Mouse (Mus musculus) midbrain, embryonic 11.5 days (tissue): ENCODE results near the gene Sim2. TPM values are rescaled to one million over a fixed set of nuclear protein-coding genes. Genes with fewer than 3 reads are reported as not detected.

ENCODE experiments used
- ATAC-seq: fragments of 200-750 bp; cut with Nextera tagmentation; 2 replicates; pipeline ENCODE4 v1.8.0; 2017; ENCODE audit warnings: moderate TSS enrichment, moderate library complexity; ENCODE audit not compliant: low FRiP score
- DNase-seq: peaks from one replicate; pipeline ENCODE4 v3.0.0; 2015; ENCODE audit warnings: low spot score; ENCODE audit errors: missing footprints
- H3K27ac ChIP-seq: fragments of 300-500 bp; sonication (generic); 2 replicates; pipeline ENCODE4 v1.5.1; 2014; ENCODE audit warnings: low read depth, low read length
- H3K27me3 ChIP-seq: fragments of 300-500 bp; sonication (generic); 2 replicates; pipeline ENCODE4 v1.6.1; 2014; ENCODE audit warnings: mild to moderate bottlenecking, low read length, moderate library complexity, mixed read lengths; ENCODE audit not compliant: control insufficient read depth, insufficient read depth
- H3K36me3 ChIP-seq: fragments of 300-500 bp; sonication (generic); 2 replicates; pipeline ENCODE4 v1.6.1; 2014; ENCODE audit warnings: mild to moderate bottlenecking, low read length, moderate library complexity, mixed read lengths; ENCODE audit not compliant: control insufficient read depth, insufficient read depth
- H3K4me1 ChIP-seq: fragments of 300-500 bp; sonication (generic); 2 replicates; pipeline ENCODE4 v1.6.1; 2014; ENCODE audit warnings: low read length; ENCODE audit not compliant: control insufficient read depth, insufficient read depth
- H3K4me2 ChIP-seq: fragments of 300-500 bp; sonication (generic); 2 replicates; pipeline ENCODE4 v1.6.1; 2014; ENCODE audit warnings: mild to moderate bottlenecking, moderate library complexity
- H3K4me3 ChIP-seq: fragments of 300-500 bp; sonication (generic); 2 replicates; pipeline ENCODE4 v1.5.1; 2014; ENCODE audit warnings: low read depth, low read length
- H3K9ac ChIP-seq: fragments of 300-500 bp; sonication (generic); 2 replicates; pipeline ENCODE4 v1.6.1; 2014; ENCODE audit warnings: low read length
- H3K9me3 ChIP-seq: fragments of 300-500 bp; sonication (generic); 2 replicates; pipeline ENCODE4 v1.6.1; 2016; ENCODE audit warnings: low read length; ENCODE audit not compliant: control insufficient read depth
- WGBS: fragments of 180-500 bp; shearing (Covaris S2); extraction: QIAGEN DNeasy Blood & Tissue Kit; methylation state at CpG from one replicate; pipeline ENCODE4 v1.1.7; 2014; 5-methylcytosine and 5-hydroxymethylcytosine counted together
- polyA plus RNA-seq: library from polyadenylated mRNA; unstranded; fragments of >200 nt; fragmentation: Nextera tagmentation; extraction: Ambion mirVana; gene quantifications from 2 replicates; pipeline ENCODE4 v1.2.1, GENCODE M21; 2014

The Sim2 gene
- polyA plus RNA-seq, 1 experiment from 2014 or later = 1.8 TPM

- Histone ChIP-seq H3K4me1 (no peaks in the 10 kb centered on the region), H3K27ac (no peak overlapping the region), H3K36me3 (no peaks in the 10 kb centered on the region), H3K4me3 (no peak overlapping the region), H3K9me3 (no peaks in the 10 kb centered on the region), H3K9ac (no peak overlapping the region), H3K4me2 (no peak overlapping the region), H3K27me3 (peaks cover 15% of the 10 kb centered on the region)
- 54% methylated on average over 6 of the region's 6 CpGs for WGBS
- 0 out of 2 replicates have a peak, but pooled peaks have one; percentile 19 for ATAC-seq
- no peak for DNase-seq
Observed at GRCm38 (mm10) chr16:94117333-94117732, 32.6 kb downstream of the Sim2 start.

DNA sequence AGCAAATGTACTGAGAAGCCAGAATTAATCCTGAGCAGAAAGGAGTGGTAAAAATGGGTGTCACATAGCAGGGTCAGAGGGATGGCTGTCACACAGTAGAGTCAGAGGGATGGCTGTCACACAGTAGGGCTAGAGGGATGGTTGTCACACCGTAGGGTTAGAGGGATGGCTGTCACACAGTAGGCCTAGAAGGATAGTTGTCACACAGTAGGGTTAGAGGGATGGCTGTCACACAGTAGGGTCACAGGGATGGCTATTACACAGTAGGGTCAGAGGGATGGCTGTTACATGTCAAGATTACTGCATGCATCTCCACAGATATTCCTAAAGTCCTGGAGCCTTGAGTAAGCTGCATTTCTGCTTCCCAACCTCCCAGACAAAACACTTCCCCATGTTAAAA lies 33.7 kb downstream of the Sim2 start:
- 96% methylated on average over 1 of the region's 1 CpGs for WGBS
- no peak for ATAC-seq

DNA sequence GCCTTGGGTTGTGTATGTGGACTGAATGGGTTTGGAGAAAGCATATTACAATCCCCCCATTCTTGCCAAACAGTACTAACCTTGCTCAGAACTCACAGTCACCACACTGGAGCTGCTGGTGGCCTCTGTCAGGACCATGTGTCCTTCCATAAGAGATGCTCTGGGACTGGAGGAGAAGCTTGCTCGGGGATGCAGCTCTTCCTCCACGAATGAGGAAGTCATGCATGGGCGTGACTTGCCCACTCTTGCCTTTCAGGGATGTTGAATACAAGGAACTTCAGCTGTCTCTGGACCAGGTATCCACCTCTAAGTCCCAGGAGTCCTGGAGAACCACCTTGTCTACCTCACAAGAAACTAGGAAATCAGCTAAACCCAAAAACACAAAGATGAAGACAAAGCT lies 37.6 kb downstream of the Sim2 start:
- H3K27me3 ChIP-seq = peaks cover 60% of the 10 kb centered on the region
- H3K27ac ChIP-seq = no peak overlapping the region
- no peak overlapping the region for H3K4me3 ChIP-seq
- 90% methylated on average over 3 of the region's 3 CpGs for WGBS
- H3K9ac ChIP-seq = no peak overlapping the region
- ATAC-seq (no peak), DNase-seq (no peak)
- H3K4me1 ChIP-seq = peaks cover 16% of the 10 kb centered on the region
- H3K4me2 ChIP-seq = no peak overlapping the region
- no peaks in the 10 kb centered on the region for H3K36me3 ChIP-seq
- H3K9me3 ChIP-seq = no peaks in the 10 kb centered on the region

More for the DNA sequence above, 33.7 kb downstream of the Sim2 start:
- DNase-seq = no peak
- H3K27me3 ChIP-seq = peaks cover 23% of the 10 kb centered on the region
- no peak overlapping the region for H3K9ac ChIP-seq
- H3K4me3 ChIP-seq = no peak overlapping the region
- H3K4me2 ChIP-seq = no peak overlapping the region
- H3K9me3 ChIP-seq = no peaks in the 10 kb centered on the region
- no peak overlapping the region for H3K27ac ChIP-seq
- H3K4me1 ChIP-seq = no peaks in the 10 kb centered on the region
- H3K36me3 ChIP-seq = no peaks in the 10 kb centered on the region

- Histone ChIP-seq H3K36me3 (no peaks in the 10 kb centered on the region), H3K27me3 (peaks cover 67% of the 10 kb centered on the region), H3K9me3 (no peaks in the 10 kb centered on the region), H3K4me3 (no peak overlapping the region), H3K4me1 (peaks cover 19% of the 10 kb centered on the region), H3K9ac (no peak overlapping the region), H3K4me2 (no peak overlapping the region), H3K27ac (no peak overlapping the region)
- no peak for ATAC-seq
- 82% methylated on average over 11 of the region's 11 CpGs for WGBS
- no peak for DNase-seq
Observed at GRCm38 (mm10) chr16:94123247-94123646, 38.5 kb downstream of the Sim2 start.

DNA sequence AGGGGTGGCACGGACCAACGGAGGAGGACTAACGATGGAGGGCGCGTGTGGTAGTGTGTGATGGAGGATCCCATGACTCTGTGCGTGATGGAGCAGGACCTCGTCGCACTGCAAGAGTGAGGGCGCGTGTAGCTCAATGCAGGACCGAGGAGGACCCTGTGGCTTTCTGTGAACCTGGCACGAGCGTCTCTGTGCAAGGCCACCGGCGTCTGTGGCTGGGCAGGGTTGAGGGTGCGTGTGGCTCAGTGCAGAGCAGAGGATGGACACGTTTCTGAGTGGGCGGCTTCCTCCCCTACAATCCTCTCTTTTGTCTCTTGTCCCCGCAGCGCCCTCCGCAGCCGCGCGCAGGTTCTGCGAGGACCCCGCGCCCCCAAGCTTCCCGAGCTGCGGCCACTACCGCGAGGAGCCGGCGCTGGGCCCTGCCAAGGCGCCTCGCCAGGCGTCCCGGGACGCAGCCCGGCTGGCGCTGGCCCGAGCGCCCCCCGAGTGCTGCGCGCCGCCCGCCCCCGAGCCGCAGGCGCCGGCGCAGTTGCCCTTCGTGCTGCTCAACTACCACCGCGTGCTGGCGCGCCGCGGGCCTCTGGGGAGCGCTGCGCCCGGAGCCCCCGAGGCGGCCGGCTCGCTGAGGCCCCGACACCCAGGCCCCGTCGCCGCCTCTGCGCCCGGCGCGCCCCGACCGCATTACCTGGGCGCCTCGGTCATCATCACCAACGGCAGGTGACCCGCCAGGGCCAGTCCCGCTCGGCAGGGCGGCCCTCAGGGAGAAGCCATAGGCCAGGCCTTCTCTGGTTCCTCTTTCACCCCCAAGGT lies 40.6 kb downstream of the Sim2 start:
- Histone ChIP-seq H3K27ac (no peak overlapping the region), H3K4me3 (peak overlapping the region; percentile 41), H3K4me2 (peak overlapping the region; percentile 57), H3K4me1 (peaks cover 23% of the 10 kb centered on the region), H3K9ac (peak overlapping the region; percentile 57), H3K27me3 (peaks cover 70% of the 10 kb centered on the region), H3K36me3 (no peaks in the 10 kb centered on the region), H3K9me3 (no peaks in the 10 kb centered on the region)
- DNase-seq (peak; percentile 95), ATAC-seq (peak; percentile 67)
- WGBS = 1% methylated on average over 78 of the region's 83 CpGs

GRCm38 (mm10) chr16:94126200-94126599 lies 41.5 kb downstream of the Sim2 start:
- Histone ChIP-seq H3K9ac (no peak overlapping the region), H3K4me3 (no peak overlapping the region), H3K36me3 (no peaks in the 10 kb centered on the region), H3K27me3 (peaks cover 71% of the 10 kb centered on the region), H3K4me2 (no peak overlapping the region; the same call in 1 of the 2 replicates), H3K9me3 (no peaks in the 10 kb centered on the region), H3K27ac (no peak overlapping the region), H3K4me1 (peaks cover 23% of the 10 kb centered on the region)
- ATAC-seq = no peak
- peak; percentile 91 for DNase-seq
- 16% methylated on average over 9 of the region's 9 CpGs for WGBS

GRCm38 (mm10) chr16:94128236-94128835 lies 43.6 kb downstream of the Sim2 start:
- no peak overlapping the region for H3K9ac ChIP-seq
- no peaks in the 10 kb centered on the region for H3K36me3 ChIP-seq
- peaks cover 54% of the 10 kb centered on the region for H3K27me3 ChIP-seq
- H3K27ac ChIP-seq = no peak overlapping the region
- WGBS = 5% methylated on average over 2 of the region's 2 CpGs
- DNase-seq (peak; percentile 91), ATAC-seq (peak; percentile 45; the same call in 1 of the 2 replicates)
- peaks cover 23% of the 10 kb centered on the region for H3K4me1 ChIP-seq
- no peak overlapping the region for H3K4me3 ChIP-seq
- no peaks in the 10 kb centered on the region for H3K9me3 ChIP-seq
- no peak overlapping the region for H3K4me2 ChIP-seq

- DNase-seq (no peak), ATAC-seq (no peak)
- Histone ChIP-seq H3K27me3 (peaks cover 10% of the 10 kb centered on the region), H3K4me3 (no peak overlapping the region), H3K9me3 (no peaks in the 10 kb centered on the region), H3K4me1 (no peaks in the 10 kb centered on the region), H3K27ac (no peak overlapping the region), H3K9ac (no peak overlapping the region), H3K4me2 (no peak overlapping the region), H3K36me3 (no peaks in the 10 kb centered on the region)
- WGBS = 86% methylated on average over 10 of the region's 10 CpGs
Observed at GRCm38 (mm10) chr16:94134218-94134617, 49.5 kb downstream of the Sim2 start.

GRCm38 (mm10) chr16:94140746-94141145 lies 56.0 kb downstream of the Sim2 start:
- H3K9me3 ChIP-seq = no peaks in the 10 kb centered on the region
- no peak overlapping the region for H3K4me3 ChIP-seq
- 78% methylated on average over 10 of the region's 10 CpGs for WGBS
- no peak for DNase-seq
- ATAC-seq = no peak
- H3K4me2 ChIP-seq = no peak overlapping the region
- H3K4me1 ChIP-seq = peaks cover 8% of the 10 kb centered on the region
- H3K36me3 ChIP-seq = no peaks in the 10 kb centered on the region
- H3K9ac ChIP-seq = no peak overlapping the region
- H3K27ac ChIP-seq = no peak overlapping the region
- H3K27me3 ChIP-seq = peaks cover 4% of the 10 kb centered on the region
